Mouse (Mus musculus) megakaryocyte, embryonic 14.5 days (primary cell): ENCODE results near the gene Plod3. TPM values are rescaled to one million over a fixed set of nuclear protein-coding genes. Genes with fewer than 3 reads are reported as not detected.

ENCODE experiments used
- H3K27me3 ChIP-seq: replicated peaks from 2 replicates; pipeline ENCODE3; 2012; ENCODE audit warnings: inconsistent platforms
- H3K36me3 ChIP-seq: replicated peaks from 2 replicates; pipeline ENCODE3; 2012; ENCODE audit warnings: low read length, inconsistent platforms, mixed read lengths
- H3K4me1 ChIP-seq: 2 replicates; pipeline ENCODE4 v1.6.1; 2012; ENCODE audit warnings: inconsistent platforms
- H3K4me3 ChIP-seq: replicated peaks from 2 replicates; pipeline ENCODE3; 2012; ENCODE audit warnings: moderate library complexity, mild to moderate bottlenecking, inconsistent platforms
- H3K9me3 ChIP-seq: 2 replicates; pipeline ENCODE4 v1.6.1; 2012; ENCODE audit warnings: inconsistent platforms
- FLI1 ChIP-seq: IDR thresholded peaks from 2 replicates; pipeline ENCODE4 v1.6.1; 2012; ENCODE audit warnings: low read length, inconsistent platforms, mixed read lengths
- GATA1 ChIP-seq: IDR thresholded peaks from 3 replicates; pipeline ENCODE4 v1.6.1; 2012; ENCODE audit warnings: mixed read lengths, low read length, inconsistent platforms, borderline replicate concordance
- polyA plus RNA-seq: library from polyadenylated mRNA; stranded (reverse); fragments of >175 nt; gene quantifications from 2 replicates; pipeline ENCODE4 v1.2.3, GENCODE M21; 2012; ENCODE audit warnings: low replicate concordance; ENCODE audit not compliant: insufficient read depth

Plod3 gene
- polyA plus RNA-seq, 1 experiment: 34.6 TPM

DNA sequence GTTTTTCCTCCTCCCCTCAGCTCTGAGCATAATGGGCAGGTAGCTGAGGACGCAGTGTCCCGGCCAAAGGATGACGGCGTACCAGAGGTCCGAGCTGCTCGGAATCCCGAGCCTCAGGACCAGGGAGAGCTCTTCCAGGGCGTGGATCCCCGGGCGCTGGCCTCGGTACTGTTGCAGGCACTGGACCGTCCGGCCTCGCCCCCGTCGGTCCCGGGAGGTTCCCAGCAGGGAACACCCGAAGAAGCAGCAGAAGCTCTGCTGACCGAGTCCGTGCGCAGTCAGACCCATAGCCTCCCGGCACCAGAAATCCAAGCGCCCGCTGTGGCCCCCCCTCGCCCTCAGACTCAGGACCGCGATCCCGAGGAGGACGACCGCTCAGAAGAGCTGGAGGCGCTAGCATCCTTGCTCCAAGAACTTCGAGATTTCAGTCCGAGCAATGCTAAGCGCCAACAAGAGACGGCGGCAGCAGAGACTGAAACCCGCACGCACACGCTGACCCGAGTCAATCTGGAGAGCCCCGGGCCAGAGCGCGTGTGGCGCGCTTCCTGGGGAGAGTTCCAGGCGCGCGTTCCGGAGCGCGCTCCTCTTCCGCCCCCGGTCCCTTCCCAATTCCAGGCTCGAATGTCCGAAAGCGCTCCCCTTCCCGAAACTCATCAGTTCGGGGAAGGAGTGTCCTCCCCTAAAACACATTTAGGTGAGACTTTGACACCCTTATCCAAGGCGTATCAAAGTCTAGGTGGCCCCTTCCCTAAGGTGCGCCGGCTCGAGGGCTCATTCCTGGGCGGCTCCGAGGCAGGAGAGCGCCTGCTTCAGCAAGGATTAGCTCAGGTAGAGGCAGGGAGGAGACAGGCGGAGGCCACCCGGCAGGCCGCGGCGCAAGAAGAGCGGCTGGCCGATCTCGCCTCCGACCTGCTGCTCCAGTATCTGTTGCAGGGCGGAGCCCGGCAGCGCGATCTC lies 44.5 kb downstream of the Plod3 start:
- Histone ChIP-seq H3K9me3 (no peaks in the 10 kb centered on the region), H3K27me3 (peaks cover 57% of the 10 kb centered on the region), H3K36me3 (peaks cover 25% of the 10 kb centered on the region), H3K4me3 (peak overlapping the region; percentile 92), H3K4me1 (peaks cover 57% of the 10 kb centered on the region)
- no peak for TF ChIP-seq GATA1
- no peak for TF ChIP-seq FLI1

DNA sequence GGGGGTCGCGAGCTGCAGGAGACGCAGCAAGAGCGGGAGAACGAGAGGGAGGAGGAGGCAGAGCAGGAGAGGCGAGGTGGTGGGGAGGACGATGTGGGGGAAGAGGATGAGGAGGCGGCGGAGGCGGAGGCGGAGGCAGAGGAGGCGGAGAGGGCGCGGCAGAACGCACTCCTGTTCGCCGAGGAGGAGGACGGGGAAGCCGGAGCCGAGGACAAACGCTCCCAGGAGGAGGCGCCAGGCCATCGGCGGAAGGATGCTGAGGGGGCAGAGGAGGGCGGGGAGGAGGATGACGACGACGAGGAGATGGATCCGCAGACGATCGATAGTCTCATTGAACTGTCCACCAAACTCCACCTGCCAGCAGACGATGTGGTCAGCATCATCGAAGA lies 45.2 kb downstream of the Plod3 start:
- peaks cover 58% of the 10 kb centered on the region for H3K4me1 ChIP-seq
- peak overlapping the region; percentile 92 for H3K4me3 ChIP-seq
- peaks cover 32% of the 10 kb centered on the region for H3K36me3 ChIP-seq
- no peaks in the 10 kb centered on the region for H3K9me3 ChIP-seq
- TF ChIP-seq GATA1: no peak
- TF ChIP-seq FLI1: no peak
- H3K27me3 ChIP-seq: peaks cover 50% of the 10 kb centered on the region

DNA sequence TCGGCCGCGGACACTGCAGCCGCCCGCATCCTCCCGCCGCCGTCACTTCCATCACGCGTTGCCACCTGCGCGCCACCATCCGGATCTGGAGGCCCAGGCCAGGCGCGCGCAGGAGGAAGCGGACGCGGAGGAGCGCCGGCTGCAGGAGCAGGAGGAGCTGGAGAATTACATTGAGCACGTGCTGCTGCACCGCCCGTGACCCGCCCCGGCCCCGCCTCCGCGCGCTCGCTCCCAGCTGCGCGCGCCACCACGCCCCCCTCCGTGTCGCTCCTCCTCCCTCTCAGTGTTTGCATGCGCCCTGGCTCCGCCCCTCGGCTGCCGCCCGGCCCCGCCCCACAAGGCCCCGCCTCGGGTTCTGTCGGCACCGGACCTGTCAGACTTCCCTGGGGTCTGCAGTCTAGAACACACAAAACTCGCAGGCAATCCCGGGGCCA lies 45.8 kb downstream of the Plod3 start:
- H3K4me1 ChIP-seq: peaks cover 58% of the 10 kb centered on the region
- H3K36me3 ChIP-seq: peaks cover 38% of the 10 kb centered on the region
- peaks cover 46% of the 10 kb centered on the region for H3K27me3 ChIP-seq
- no peaks in the 10 kb centered on the region for H3K9me3 ChIP-seq
- TF ChIP-seq GATA1: no peak
- TF ChIP-seq FLI1: no peak
- H3K4me3 ChIP-seq: peak overlapping the region; percentile 92

DNA sequence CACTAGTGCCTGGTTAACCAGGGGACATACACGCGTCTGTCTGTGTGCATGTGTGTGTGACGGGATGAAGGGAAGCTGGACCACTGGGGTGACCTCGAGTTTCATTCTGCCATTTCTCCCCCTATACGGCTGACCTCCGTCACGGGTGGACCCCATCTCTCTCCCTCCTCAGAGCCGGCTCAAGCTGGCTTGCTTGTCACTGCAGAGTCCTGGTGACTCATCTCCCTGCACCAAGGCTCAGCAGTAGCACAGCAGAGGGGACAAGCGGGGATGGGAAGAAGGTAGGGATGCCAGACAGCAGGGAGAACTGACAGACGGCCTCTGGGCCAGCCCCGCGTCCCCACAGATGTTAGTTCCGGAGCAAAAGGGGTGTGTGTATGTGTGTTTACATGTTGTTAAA lies 49.4 kb downstream of the Plod3 start:
- H3K9me3 ChIP-seq: no peaks in the 10 kb centered on the region
- peaks cover 72% of the 10 kb centered on the region for H3K36me3 ChIP-seq
- TF ChIP-seq GATA1 (no peak), FLI1 (no peak)
- H3K27me3 ChIP-seq: peaks cover 12% of the 10 kb centered on the region
- H3K4me3 ChIP-seq: no peak overlapping the region
- peaks cover 42% of the 10 kb centered on the region for H3K4me1 ChIP-seq

DNA sequence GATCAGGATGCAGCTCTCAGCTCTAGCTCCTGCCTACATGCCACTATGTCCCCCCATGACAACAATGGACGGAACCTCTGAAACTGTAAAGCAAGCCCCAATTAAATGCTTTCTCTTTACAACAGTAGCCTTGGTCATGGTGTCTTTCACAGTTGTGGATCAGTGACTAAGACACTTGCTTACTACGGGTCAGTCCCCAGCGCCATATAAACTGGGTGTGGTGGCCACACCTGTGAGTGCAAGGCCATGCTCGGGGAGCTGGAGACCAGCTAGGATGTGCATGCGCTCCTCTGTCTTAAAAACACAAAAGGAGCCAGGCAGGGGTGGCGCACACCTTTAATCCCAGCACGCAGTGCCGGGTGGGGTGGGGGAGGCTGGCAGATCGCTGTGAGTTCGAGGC lies 52.6 kb downstream of the Plod3 start:
- H3K27me3 ChIP-seq: no peaks in the 10 kb centered on the region
- no peaks in the 10 kb centered on the region for H3K9me3 ChIP-seq
- no peak for TF ChIP-seq GATA1
- no peak for TF ChIP-seq FLI1
- peaks cover 94% of the 10 kb centered on the region for H3K36me3 ChIP-seq
- no peak overlapping the region for H3K4me3 ChIP-seq
- peaks cover 22% of the 10 kb centered on the region for H3K4me1 ChIP-seq

DNA sequence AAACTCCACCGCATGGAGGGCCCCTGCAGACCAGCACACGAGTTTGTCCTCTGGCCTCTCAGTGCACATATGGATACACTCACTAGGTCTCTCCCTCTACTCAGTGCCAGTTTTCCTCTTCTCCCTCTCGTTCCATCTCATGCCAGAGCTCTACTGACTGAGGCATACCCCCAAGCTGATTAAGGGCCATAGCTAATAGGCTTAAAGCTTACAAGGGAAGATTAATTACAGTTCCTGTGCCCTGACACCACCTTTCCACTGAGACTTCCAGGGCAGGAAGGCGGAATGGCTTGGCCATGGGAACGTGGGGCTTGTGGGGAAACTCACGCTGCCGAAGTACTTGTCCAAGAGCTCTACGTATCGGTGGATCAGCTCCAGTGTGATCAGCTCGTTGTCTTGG lies 54.6 kb downstream of the Plod3 start:
- no peaks in the 10 kb centered on the region for H3K9me3 ChIP-seq
- no peaks in the 10 kb centered on the region for H3K27me3 ChIP-seq
- H3K4me3 ChIP-seq: no peak overlapping the region
- peaks cover 74% of the 10 kb centered on the region for H3K36me3 ChIP-seq
- no peak for TF ChIP-seq FLI1
- TF ChIP-seq GATA1: no peak
- H3K4me1 ChIP-seq: peaks cover 33% of the 10 kb centered on the region

DNA sequence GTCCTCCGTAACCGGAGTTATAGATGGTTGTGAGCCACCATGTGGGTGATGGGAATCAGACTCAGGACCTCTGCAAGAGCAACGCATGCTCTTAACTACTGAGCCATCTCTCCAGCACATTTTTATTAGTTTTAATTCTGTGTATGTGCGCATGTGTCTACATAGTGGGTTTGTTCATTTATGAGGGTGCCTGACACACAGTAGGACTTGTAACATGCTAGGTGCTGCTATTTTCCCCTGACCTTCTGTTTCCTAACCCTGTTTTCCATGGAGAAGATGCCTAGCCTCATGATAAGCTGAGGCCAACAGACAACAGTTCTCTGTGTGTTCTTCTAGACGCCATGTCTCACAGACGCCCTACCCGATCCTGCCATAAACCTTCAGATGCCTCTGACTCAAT lies 57.2 kb downstream of the Plod3 start:
- Histone ChIP-seq H3K36me3 (peaks cover 48% of the 10 kb centered on the region), H3K4me3 (no peak overlapping the region), H3K27me3 (no peaks in the 10 kb centered on the region), H3K9me3 (no peaks in the 10 kb centered on the region), H3K4me1 (peaks cover 41% of the 10 kb centered on the region)
- no peak for TF ChIP-seq FLI1
- TF ChIP-seq GATA1: no peak

DNA sequence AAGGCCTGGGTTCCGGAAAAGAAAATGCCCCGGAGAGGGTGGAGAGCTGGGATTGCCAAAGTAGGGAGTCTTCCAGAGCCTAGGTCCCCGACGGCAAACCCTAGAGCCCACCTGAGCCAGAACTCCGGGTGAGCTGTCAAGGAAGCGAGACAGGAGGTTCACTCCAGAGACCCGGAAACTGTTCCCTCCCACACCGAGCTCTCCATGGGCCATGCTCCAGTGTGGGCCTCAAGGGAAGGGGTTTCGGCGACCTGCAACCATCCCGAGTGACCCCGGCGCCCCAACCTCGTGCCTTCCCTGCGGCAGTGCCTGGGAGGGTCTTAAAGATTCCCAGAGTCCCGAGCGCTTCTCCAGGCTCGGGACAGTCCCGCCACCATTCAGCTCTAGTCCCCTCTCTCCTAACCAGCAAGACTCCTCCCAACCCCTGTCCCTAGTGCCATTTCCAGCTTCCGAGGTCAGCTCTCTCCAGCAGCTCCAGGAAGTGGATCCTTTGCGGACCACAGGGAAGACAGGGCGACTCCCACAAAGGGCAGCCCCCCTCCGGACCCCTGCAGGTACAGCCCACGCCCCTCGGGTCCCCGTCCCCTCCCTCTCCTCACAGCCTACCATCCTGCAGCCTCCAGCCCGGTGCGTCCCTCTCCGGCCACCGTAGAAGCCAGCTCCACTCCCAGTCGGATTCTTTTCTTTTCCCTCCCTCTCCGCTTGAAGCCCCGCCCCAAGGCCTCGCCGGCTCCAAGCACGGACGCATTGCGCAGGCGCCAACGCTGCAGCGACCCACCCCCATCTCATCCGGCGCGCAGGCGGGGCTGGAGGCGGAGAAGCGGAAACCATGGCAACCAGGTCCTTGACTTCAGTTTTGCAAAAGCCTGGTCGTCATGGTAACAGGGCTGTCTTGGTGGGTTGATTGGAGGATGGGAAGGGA lies 58.8 kb downstream of the Plod3 start, which contains the start of gene Ap1s1:
TSS of gene Ap1s1 (minus strand) at position 734 of the 922 bp plus-strand sequence.
- H3K4me1 ChIP-seq: peaks cover 43% of the 10 kb centered on the region
- no peak for TF ChIP-seq GATA1
- no peak for TF ChIP-seq FLI1
- peak within 1 kb of the TSS; percentile 95 for H3K4me3 ChIP-seq
- H3K27me3 ChIP-seq: no peaks in the 10 kb centered on the region
- H3K9me3 ChIP-seq: no peaks in the 10 kb centered on the region
- H3K36me3 ChIP-seq: peaks cover 32% of the 10 kb centered on the region

Other genes starting within 250 kb of the Plod3 start
- gene Col26a1, start 103.8 kb upstream of the Plod3 start, polyA plus RNA-seq: not detected in 2 replicates
- gene Ift22, start 78.9 kb upstream of the Plod3 start, polyA plus RNA-seq: 13.9 and 14.8 TPM in 2 replicates
- gene Fis1, start 33.7 kb upstream of the Plod3 start, polyA plus RNA-seq: 1,064 and 1,998 TPM in 2 replicates
- gene Cldn15, start 20.4 kb upstream of the Plod3 start, polyA plus RNA-seq: 0.90 and 4.8 TPM in 2 replicates
- 438 and 561 TPM in 2 replicates for gene Znhit1, start 1.0 kb downstream of the Plod3 start, polyA plus RNA-seq
- 0.38 TPM in 1 of 2 replicates, not detected in the other for gene Vgf, start 39.4 kb downstream of the Plod3 start, polyA plus RNA-seq
- gene Ap1s1, start 59.1 kb downstream of the Plod3 start, polyA plus RNA-seq: 253 and 284 TPM in 2 replicates
- 0.17 TPM in 1 of 2 replicates, not detected in the other for gene Serpine1, start 85.2 kb downstream of the Plod3 start, polyA plus RNA-seq
- gene Trim56, start 129.2 kb downstream of the Plod3 start, polyA plus RNA-seq: 2.1 and 3.8 TPM in 2 replicates
- not detected in 2 replicates for gene Muc3, start 162.3 kb downstream of the Plod3 start, polyA plus RNA-seq
- 0.11 TPM in 1 of 2 replicates, not detected in the other for gene Muc3a, start 225.4 kb downstream of the Plod3 start, polyA plus RNA-seq